Mouse (Mus musculus): Measurements from ENCODE around the gene Dok5.

Dok5 gene

GRCm38 (mm10) chr2:170860576-170860975 is 129.0 kb downstream of the Dok5 start:
- CTCF ChIA-PET, result no interaction called here

GRCm38 (mm10) chr2:170862799-170863198 is 131.2 kb downstream of the Dok5 start:
- CTCF ChIA-PET, result no interaction called here

DNA sequence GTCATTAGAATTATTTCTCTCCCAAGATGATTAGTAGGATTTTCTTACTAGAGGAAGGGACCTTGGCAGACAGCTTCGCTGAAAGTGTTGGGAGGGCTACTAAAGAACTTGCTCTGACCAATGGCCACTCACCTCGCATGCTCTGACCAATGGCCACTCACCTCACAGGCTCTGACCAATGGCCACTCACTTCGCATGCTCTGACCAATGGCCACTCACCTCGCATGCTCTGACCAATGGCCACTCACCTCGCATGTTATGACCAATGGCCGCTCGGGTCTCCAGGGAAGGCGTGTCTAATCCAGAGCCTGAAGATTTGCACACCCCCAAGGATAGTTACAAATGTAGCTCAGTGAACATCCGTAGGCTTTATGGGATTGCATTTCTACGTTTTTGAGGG is 131.6 kb downstream of the Dok5 start:
- CTCF ChIA-PET, result no interaction called here

DNA sequence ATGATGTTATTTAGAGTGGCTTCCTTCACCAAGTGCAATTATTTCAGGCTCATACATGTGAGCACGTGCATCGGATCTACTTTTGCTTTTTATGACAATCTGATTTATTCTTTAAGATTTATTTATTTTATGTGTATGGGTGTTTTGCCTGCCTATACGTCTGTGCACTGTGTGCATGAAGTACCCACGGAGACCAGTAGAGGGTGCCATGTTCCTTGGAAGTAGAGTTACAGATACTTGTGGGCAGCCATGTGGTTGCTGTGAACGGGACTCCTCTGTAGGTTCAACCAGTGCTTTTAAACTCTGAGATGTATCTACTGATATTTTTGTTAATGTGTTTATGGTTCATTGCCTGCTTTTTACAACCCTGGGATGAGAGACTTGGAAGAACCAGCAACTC is 132.4 kb downstream of the Dok5 start:
- CTCF ChIA-PET, result no interaction called here

- CTCF ChIA-PET, result no interaction called here
These were observed 133.2 kb downstream of the Dok5 start for GRCm38 (mm10) chr2:170864820-170865219.

- CTCF ChIA-PET, result no interaction called here
These were observed 139.0 kb downstream of the Dok5 start for GRCm38 (mm10) chr2:170870566-170870965.

DNA sequence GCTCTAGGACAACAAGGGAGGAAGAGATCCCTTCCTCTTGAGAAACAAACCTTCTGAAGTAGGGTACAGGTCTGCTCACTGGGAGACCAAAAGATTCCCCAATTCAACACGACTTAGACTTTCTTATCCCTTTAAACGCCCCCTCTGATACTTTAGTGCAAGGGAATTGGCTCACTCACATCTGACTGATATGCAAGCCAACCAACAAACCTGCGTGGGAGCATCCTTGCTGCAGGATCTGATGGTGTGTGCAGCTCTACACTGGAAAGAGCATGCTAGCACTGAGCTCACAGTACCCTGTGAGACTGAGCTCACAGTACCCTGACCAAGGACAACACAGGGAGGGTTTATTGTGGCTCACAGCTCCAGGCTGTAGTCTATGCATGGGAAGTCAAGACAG is 139.9 kb downstream of the Dok5 start:
- CTCF ChIA-PET, result no interaction called here

DNA sequence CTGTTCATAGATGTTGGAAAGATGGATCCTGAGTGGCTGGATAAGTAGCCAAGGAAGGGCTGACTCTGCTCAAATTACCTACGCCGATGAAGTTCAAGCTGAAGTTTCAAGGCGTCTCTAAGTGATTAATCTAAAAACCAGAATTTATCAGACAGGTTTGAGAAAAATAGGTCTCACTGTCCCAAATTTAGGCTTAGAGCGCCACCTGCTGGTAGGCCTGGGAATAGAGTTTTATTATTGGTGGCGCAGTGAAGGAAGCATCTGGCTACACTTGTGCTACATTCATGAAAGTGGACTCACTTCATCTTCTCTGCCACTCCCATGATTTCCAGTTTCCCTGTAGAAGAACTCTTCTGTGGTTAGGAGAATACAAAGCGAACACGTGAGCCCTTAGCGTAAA is 141.8 kb downstream of the Dok5 start:
- CTCF ChIA-PET, result no interaction called here

- CTCF ChIA-PET, result no interaction called here
These were observed 145.9 kb downstream of the Dok5 start for GRCm38 (mm10) chr2:170877515-170877914.

GRCm38 (mm10) chr2:170877936-170878335 is 146.3 kb downstream of the Dok5 start:
- CTCF ChIA-PET, result no interaction called here

- CTCF ChIA-PET, result no interaction called here
These were observed 152.7 kb downstream of the Dok5 start for GRCm38 (mm10) chr2:170884209-170884801.

DNA sequence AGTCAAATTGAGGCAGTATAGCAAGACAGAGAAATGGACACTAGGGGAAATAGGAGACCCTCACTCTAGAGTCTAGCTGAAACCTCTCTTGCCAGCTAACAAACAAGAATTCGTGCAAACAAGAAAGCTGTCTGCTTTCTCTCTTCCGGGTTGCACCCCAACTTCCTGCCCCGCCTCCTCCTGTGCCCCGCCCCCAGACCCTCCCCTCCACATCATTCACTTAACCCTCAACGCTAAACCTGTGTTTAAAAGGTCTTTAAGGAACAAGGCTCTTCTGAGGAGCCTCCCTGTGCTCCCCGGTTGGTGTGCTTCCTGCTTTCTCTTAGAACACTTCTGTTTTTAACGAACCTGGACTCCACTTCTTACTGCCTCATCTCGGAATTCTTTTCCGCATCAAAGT is 156.4 kb downstream of the Dok5 start:
- CTCF ChIA-PET, result no interaction called here

DNA sequence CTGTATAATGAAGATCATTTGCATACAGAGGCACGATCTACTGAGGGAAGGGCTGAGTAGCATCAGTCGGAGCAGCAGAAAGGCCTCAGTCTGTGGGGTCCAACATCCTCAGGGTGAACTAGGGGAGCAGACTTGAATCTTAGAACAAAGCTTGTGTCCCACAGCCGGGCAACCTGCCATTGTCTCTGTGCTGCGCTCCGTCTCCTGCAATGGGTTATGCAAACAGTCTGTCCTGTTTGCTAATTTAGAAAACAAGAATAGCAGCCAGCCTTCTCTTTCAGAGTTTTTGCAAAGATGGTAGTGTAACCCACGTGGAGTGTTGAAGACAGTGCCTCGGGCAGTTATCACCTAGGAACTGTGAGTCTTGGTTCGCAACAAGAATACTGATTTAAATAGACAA is 163.5 kb downstream of the Dok5 start:
- CTCF ChIA-PET, result no interaction called here

DNA sequence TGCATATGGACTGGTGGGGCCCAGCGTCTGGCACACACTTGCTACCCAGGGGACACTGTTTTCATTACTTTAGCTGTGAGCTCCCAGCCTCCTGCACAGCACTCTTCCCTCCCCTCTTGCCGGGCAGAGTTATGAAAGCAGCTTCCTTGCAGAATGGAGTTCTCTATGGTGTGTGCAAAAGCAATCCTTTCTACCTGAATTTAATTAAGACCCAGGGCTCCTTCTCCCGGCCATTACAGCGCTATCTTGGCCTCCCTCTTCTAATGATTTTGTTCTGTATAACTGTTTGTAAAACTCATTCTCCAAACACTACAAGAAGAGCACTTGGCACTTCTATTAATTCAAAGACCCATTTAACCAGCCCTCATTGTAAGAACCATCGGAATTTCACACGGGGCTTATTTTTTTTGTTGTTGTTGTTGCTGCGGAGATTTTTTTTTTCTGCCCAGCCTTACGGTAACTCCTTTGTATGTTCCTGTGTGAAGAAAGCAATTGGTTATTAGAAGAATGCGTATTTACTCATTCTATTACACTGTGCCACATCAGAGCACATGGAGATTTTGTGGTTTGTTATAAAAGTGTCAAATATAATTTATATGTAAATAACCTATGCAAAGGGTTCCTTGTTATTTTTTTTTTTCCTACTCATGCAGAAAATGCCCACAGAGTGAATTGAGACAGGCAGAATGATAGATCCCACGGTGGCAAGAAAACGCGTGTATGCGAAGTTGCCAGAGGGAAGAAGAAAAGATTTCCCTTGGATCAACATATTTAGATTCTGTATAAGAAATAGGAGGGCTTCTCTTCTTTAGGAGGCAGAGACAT is 170.8 kb downstream of the Dok5 start:
- CTCF ChIA-PET, result no interaction called here

DNA sequence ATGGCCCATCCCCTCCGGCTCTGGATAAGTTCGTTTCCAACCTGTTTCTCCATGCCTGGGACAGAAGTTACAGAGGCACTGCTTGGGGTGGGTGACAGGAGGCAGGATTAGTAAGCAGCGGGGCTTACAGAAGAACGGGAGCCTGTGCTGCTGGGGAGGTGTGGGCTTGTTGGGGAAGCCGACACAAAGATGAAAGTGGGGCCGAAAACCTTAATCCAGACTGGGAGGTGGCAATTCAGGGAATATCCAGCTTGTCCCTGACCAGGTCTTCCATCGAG is 171.4 kb downstream of the Dok5 start:
- CTCF ChIA-PET, result no interaction called here

- CTCF ChIA-PET, result no interaction called here
These were observed 171.8 kb downstream of the Dok5 start for GRCm38 (mm10) chr2:170903367-170903766.

- CTCF ChIA-PET, result no interaction called here
These were observed 181.1 kb downstream of the Dok5 start for GRCm38 (mm10) chr2:170912589-170913223.

DNA sequence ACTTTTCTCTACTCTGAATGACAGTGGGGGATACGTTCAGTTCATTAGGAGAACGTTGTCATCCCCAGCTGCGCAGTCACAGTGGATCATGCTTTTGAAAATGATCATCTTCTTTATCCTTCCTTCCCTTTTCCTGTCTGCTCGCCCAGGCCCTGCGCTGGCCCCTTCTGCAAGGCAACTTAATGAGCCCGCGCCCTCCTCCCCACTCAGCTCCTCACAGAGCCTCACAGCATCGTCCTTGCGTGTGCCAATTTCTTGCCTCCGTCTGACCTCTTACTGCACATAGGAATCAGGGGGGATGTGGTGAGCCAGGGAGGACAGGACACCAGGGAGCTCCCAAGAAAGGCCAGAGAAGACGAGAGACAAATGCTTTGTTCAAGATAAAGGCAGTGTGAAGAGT is 182.3 kb downstream of the Dok5 start:
- CTCF ChIA-PET, result no interaction called here

DNA sequence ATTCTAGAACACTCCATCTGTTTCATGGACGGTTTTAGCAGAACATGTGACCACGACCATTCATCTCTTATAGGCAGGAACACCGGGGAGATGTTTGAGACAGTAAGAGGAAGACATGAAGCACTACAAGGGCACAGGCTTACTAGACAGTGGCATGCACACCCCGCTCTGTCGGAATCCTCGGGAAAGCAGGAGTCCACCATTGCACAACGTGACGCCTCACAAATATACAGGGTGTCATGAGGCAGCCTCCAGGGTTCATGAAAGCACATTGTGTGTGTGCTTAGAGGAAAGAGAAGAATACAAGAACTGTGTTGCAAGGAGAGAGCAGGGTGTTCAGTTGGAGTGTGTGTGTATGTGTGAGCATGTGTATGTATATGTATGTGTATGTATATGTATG is 184.0 kb downstream of the Dok5 start:
- CTCF ChIA-PET, result no interaction called here

DNA sequence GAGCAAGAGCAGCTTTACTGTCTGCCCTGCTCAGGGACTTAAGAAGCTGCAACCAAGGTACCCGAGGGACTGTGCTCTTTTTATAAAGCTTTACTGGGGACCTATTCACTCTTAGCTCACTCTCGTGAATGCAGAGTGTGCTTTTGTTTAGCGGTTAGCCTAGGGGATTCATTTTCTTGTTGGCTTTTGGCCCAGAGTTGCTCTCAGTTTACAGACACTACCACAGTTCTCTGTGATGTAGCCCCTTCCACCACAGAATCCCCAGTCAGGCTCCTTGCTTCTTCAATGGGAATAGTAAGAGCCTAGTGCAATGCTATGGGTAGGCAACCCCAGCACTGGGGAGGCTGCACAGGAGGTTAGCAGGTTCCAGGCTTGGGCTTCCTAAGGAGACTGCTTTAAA is 190.7 kb downstream of the Dok5 start:
- CTCF ChIA-PET, result no interaction called here

GRCm38 (mm10) chr2:170924131-170924530 is 192.5 kb downstream of the Dok5 start:
- CTCF ChIA-PET, result no interaction called here

GRCm38 (mm10) chr2:170926237-170926636 is 194.6 kb downstream of the Dok5 start:
- CTCF ChIA-PET, result no interaction called here

Data from spleen, embryonic (tissue).